In genomic region chr7:30669229-30669628, GRCm38 (mm10) we compare ENCODE assay signal across 10 mouse cellular contexts. TPM values are rescaled to one million over a fixed set of nuclear protein-coding genes. Genes with fewer than 3 reads are reported as not detected.
DNase-seq lines count a peak whose midpoint lies in the region; ATAC-seq and TF ChIP-seq lines count a peak whose summit lies in the region.
"Had no signal": no experiment of that assay in that cellular context is flagged by ENCODE, and none has a peak within 500 bp of the region (broad histone marks: within the 10 kb centered on the region; RNA-seq: fewer than 3 reads in every experiment).

No protein-coding gene starts in this region.

- WGBS in hindbrain, postnatal 0 days = 28% methylated on average over 3 of the region's 3 CpGs
- 37% methylated on average over 3 of the region's 3 CpGs for WGBS in hindbrain, embryonic 16.5 days
- WGBS in midbrain, embryonic 16.5 days = 41% methylated on average over 3 of the region's 3 CpGs

- ATAC-seq in hindbrain, postnatal 0 days = no peak
- ATAC-seq in hindbrain, embryonic 16.5 days = no peak
- ATAC-seq in erythroblast, adult 5-6 weeks (replicated peaks; ENCODE audit: low FRiP score, poor library complexity, severe bottlenecking) = peak; percentile 56; the same call in 1 of the 2 replicates
- no peak for ATAC-seq in midbrain, embryonic 16.5 days

- H3K4me1 ChIP-seq in hindbrain, postnatal 0 days (ENCODE audit: insufficient read depth, low read length) = no peaks in the 10 kb centered on the region
- H3K4me1 ChIP-seq in hindbrain, embryonic 16.5 days (ENCODE audit: control insufficient read depth, insufficient read depth, low read depth, low read length) = peaks cover 9% of the 10 kb centered on the region
- H3K4me1 ChIP-seq in midbrain, embryonic 16.5 days (ENCODE audit: control insufficient read depth, insufficient read depth, low read length) = peaks cover 9% of the 10 kb centered on the region

- no peak overlapping the region for H3K4me2 ChIP-seq in hindbrain, postnatal 0 days (ENCODE audit: low read depth, low read length)
- no peak overlapping the region for H3K4me2 ChIP-seq in hindbrain, embryonic 16.5 days (ENCODE audit: low read length)
- no peak overlapping the region for H3K4me2 ChIP-seq in midbrain, embryonic 16.5 days (ENCODE audit: low read length)

- no peaks in the 10 kb centered on the region for H3K36me3 ChIP-seq in hindbrain, postnatal 0 days (ENCODE audit: insufficient read depth, low read length)
- H3K36me3 ChIP-seq in hindbrain, embryonic 16.5 days (ENCODE audit: control insufficient read depth, insufficient read depth, low read length) = no peaks in the 10 kb centered on the region
- no peaks in the 10 kb centered on the region for H3K36me3 ChIP-seq in midbrain, embryonic 16.5 days (ENCODE audit: control insufficient read depth, insufficient read depth, low read length)

- H3K9ac ChIP-seq in hindbrain, postnatal 0 days (replicated peaks; ENCODE audit: low read length) = no peak overlapping the region
- H3K9ac ChIP-seq in hindbrain, embryonic 16.5 days (ENCODE audit: low read depth, low read length) = no peak overlapping the region
- H3K9ac ChIP-seq in midbrain, embryonic 16.5 days (ENCODE audit: low read depth, low read length) = no peak overlapping the region

- DNase-seq in hindbrain, postnatal 0 days (ENCODE audit: low spot score) = peak; percentile 14
- peak; percentile 45 for DNase-seq in 3T3-L1 (ENCODE audit: low read depth, low spot score)
- DNase-seq in MN1 (ENCODE audit: low spot score) = peak; percentile 25
- DNase-seq in right cerebral cortex, postnatal 25 days = no peak
- no peak for DNase-seq in right cerebral cortex, postnatal 36 days (ENCODE audit: low spot score in 2 of 2)

- H3K27me3 ChIP-seq in hindbrain, postnatal 0 days (ENCODE audit: insufficient read depth, low read length) = no peaks in the 10 kb centered on the region; the same call in 1 of the 2 replicates
- no peaks in the 10 kb centered on the region; the same call in 1 of the 2 replicates for H3K27me3 ChIP-seq in hindbrain, embryonic 16.5 days (replicated peaks; ENCODE audit: control insufficient read depth, insufficient read depth, low read length)
- peaks cover 2% of the 10 kb centered on the region for H3K27me3 ChIP-seq in midbrain, embryonic 16.5 days (ENCODE audit: control insufficient read depth, insufficient read depth, low read depth, low read length)

- peak; percentile 50 for TF ChIP-seq CTCF in hindbrain, postnatal 0 days (IDR thresholded peaks at IDR 0.05; ENCODE audit: low read depth)

- H3K9me3 ChIP-seq in hindbrain, postnatal 0 days (ENCODE audit: low read length) = no peaks in the 10 kb centered on the region
- H3K9me3 ChIP-seq in hindbrain, embryonic 16.5 days (ENCODE audit: control insufficient read depth, low read length) = no peaks in the 10 kb centered on the region
- no peaks in the 10 kb centered on the region for H3K9me3 ChIP-seq in midbrain, embryonic 16.5 days (replicated peaks; ENCODE audit: control insufficient read depth, low read length, poor library complexity, severe bottlenecking)

- no peak overlapping the region for H3K4me3 ChIP-seq in hindbrain, postnatal 0 days (ENCODE audit: low read length)
- no peak overlapping the region for H3K4me3 ChIP-seq in hindbrain, embryonic 16.5 days (ENCODE audit: low read length)
- no peak overlapping the region for H3K4me3 ChIP-seq in midbrain, embryonic 16.5 days (ENCODE audit: low read depth, low read length)

- H3K27ac ChIP-seq in hindbrain, postnatal 0 days = no peak overlapping the region
- no peak overlapping the region for H3K27ac ChIP-seq in hindbrain, embryonic 16.5 days (ENCODE audit: low read depth, low read length)
- H3K27ac ChIP-seq in midbrain, embryonic 16.5 days (ENCODE audit: low read length) = no peak overlapping the region

RNA-seq across cellular contexts. Expression of gene Pmis2, which starts 2.2 kb away (rescaled TPM):
- total RNA-seq in hindbrain, postnatal 0 days (2014; rRNA removed) = not detected in 2 replicates
- polyA plus RNA-seq in hindbrain, postnatal 0 days (2015; fragmentation: Nextera tagmentation; extraction: Ambion mirVana) = not detected in 2 replicates
- not detected in 2 replicates for polyA plus RNA-seq in hindbrain, embryonic 16.5 days (2015; fragmentation: Nextera tagmentation; extraction: Ambion mirVana)
- not detected in 2 replicates for total RNA-seq in erythroblast, adult 5-6 weeks (2015; ENCODE audit: low replicate concordance)
- not detected in 2 replicates for total RNA-seq in erythroblast, adult 5-6 weeks (2017; ENCODE audit: low replicate concordance)
- polyA plus RNA-seq in midbrain, embryonic 16.5 days (2015; fragmentation: Nextera tagmentation; extraction: Ambion mirVana) = not detected in 2 replicates
- total RNA-seq: adrenal gland, adult 18-20 months had no signal
- polyA plus RNA-seq: frontal cortex, adult 2 months had no signal

RNA-seq across cellular contexts. Expression of gene Haus5, which starts 4.4 kb away (rescaled TPM):
- total RNA-seq in hindbrain, postnatal 0 days (2014; rRNA removed) = 22.2 and 24.1 TPM in 2 replicates
- 19.9 and 25.8 TPM in 2 replicates for polyA plus RNA-seq in hindbrain, postnatal 0 days (2015; fragmentation: Nextera tagmentation; extraction: Ambion mirVana)
- polyA plus RNA-seq in hindbrain, embryonic 16.5 days (2015; fragmentation: Nextera tagmentation; extraction: Ambion mirVana) = 25.7 and 28.8 TPM in 2 replicates
- total RNA-seq in erythroblast, adult 5-6 weeks (2015; ENCODE audit: low replicate concordance) = 1.5 and 9.2 TPM in 2 replicates
- 10.5 and 13.7 TPM in 2 replicates for total RNA-seq in erythroblast, adult 5-6 weeks (2017; ENCODE audit: low replicate concordance)
- 24.4 and 26.9 TPM in 2 replicates for polyA plus RNA-seq in midbrain, embryonic 16.5 days (2015; fragmentation: Nextera tagmentation; extraction: Ambion mirVana)

RNA-seq across cellular contexts. Expression of gene Rbm42, which starts 19.1 kb away (rescaled TPM):
- 162 and 169 TPM in 2 replicates for total RNA-seq in hindbrain, postnatal 0 days (2014; rRNA removed)
- 116 and 118 TPM in 2 replicates for polyA plus RNA-seq in hindbrain, postnatal 0 days (2015; fragmentation: Nextera tagmentation; extraction: Ambion mirVana)
- 125 and 128 TPM in 2 replicates for polyA plus RNA-seq in hindbrain, embryonic 16.5 days (2015; fragmentation: Nextera tagmentation; extraction: Ambion mirVana)
- total RNA-seq in erythroblast, adult 5-6 weeks (2015; ENCODE audit: low replicate concordance) = 12.3 and 22.5 TPM in 2 replicates
- total RNA-seq in erythroblast, adult 5-6 weeks (2017; ENCODE audit: low replicate concordance) = 14.0 and 15.1 TPM in 2 replicates
- polyA plus RNA-seq in midbrain, embryonic 16.5 days (2015; fragmentation: Nextera tagmentation; extraction: Ambion mirVana) = 127 and 132 TPM in 2 replicates

RNA-seq across cellular contexts. Expression of gene 2200002J24Rik, which starts 29.5 kb away (rescaled TPM):
- not detected in 2 replicates for total RNA-seq in hindbrain, postnatal 0 days (2014; rRNA removed)
- 0.55 TPM in 1 of 2 replicates, not detected in the other for polyA plus RNA-seq in hindbrain, postnatal 0 days (2015; fragmentation: Nextera tagmentation; extraction: Ambion mirVana)
- not detected in 2 replicates for polyA plus RNA-seq in hindbrain, embryonic 16.5 days (2015; fragmentation: Nextera tagmentation; extraction: Ambion mirVana)
- total RNA-seq in erythroblast, adult 5-6 weeks (2015; ENCODE audit: low replicate concordance) = not detected in 2 replicates
- not detected in 2 replicates for total RNA-seq in erythroblast, adult 5-6 weeks (2017; ENCODE audit: low replicate concordance)
- not detected in 2 replicates for polyA plus RNA-seq in midbrain, embryonic 16.5 days (2015; fragmentation: Nextera tagmentation; extraction: Ambion mirVana)
- polyA plus RNA-seq: frontal cortex, adult 2 months had no signal

RNA-seq across cellular contexts. Expression of gene Etv2, which starts 33.6 kb away (rescaled TPM):
- total RNA-seq in hindbrain, postnatal 0 days (2014; rRNA removed) = not detected in 2 replicates
- polyA plus RNA-seq in hindbrain, postnatal 0 days (2015; fragmentation: Nextera tagmentation; extraction: Ambion mirVana) = not detected in 2 replicates
- not detected in 2 replicates for polyA plus RNA-seq in hindbrain, embryonic 16.5 days (2015; fragmentation: Nextera tagmentation; extraction: Ambion mirVana)
- total RNA-seq in erythroblast, adult 5-6 weeks (2015; ENCODE audit: low replicate concordance) = not detected in 2 replicates
- not detected in 2 replicates for total RNA-seq in erythroblast, adult 5-6 weeks (2017; ENCODE audit: low replicate concordance)
- polyA plus RNA-seq in midbrain, embryonic 16.5 days (2015; fragmentation: Nextera tagmentation; extraction: Ambion mirVana) = not detected in 2 replicates
- total RNA-seq: adrenal gland, adult 18-20 months had no signal
- polyA plus RNA-seq: frontal cortex, adult 2 months had no signal

Comparison
In these comparisons a context has a peak if more than half of its experiments do, and no peak if none do; other contexts are left out.
1. DNase-seq: peak in hindbrain, postnatal 0 days (single experiment), 3T3-L1 (single experiment) and MN1 (single experiment); none in right cerebral cortex, postnatal 25 days (single experiment) and right cerebral cortex, postnatal 36 days (0 of 2).